Mouse (Mus musculus): ENCODE data around the gene Myrip.

- TF ChIP-seq POLR2A (IDR thresholded peaks at IDR 0.05; ENCODE audit: low read depth, low read length) (no peak), CTCF (conservative IDR thresholded peaks at IDR 0.05; ENCODE audit: insufficient read depth, insufficient read length, low read depth, low read length) (no peak)
These were observed 1.7 kb downstream of the Myrip start for GRCm38 (mm10) chr9:120302980-120303452.
